Mouse (Mus musculus) small intestine, adult 2 months (tissue): ENCODE measurements around the gene Nbea. TPM values are rescaled to one million over a fixed set of nuclear protein-coding genes. Genes with fewer than 3 reads are reported as not detected.

Source experiments
- H3K27ac ChIP-seq: fragments of 200-500 bp; 2 replicates; pipeline ENCODE4 v1.5.1; 2012; ENCODE audit warnings: low read depth, low read length, control low read depth, inconsistent platforms; ENCODE audit not compliant: insufficient read depth
- H3K27me3 ChIP-seq: fragments of 200-500 bp; 2 replicates; pipeline ENCODE4 v1.6.1; 2012; ENCODE audit warnings: mild to moderate bottlenecking, moderate library complexity, low read length, inconsistent platforms; ENCODE audit not compliant: control insufficient read depth, insufficient read depth
- H3K36me3 ChIP-seq: fragments of 200-500 bp; 2 replicates; pipeline ENCODE4 v1.6.1; 2012; ENCODE audit warnings: mild to moderate bottlenecking, low read length, control low read depth, inconsistent platforms; ENCODE audit not compliant: control insufficient read depth, insufficient read depth
- H3K4me1 ChIP-seq: fragments of 200-500 bp; 2 replicates; pipeline ENCODE4 v1.6.1; 2012; ENCODE audit warnings: low read length, inconsistent platforms, mixed read lengths; ENCODE audit not compliant: control insufficient read depth, insufficient read depth, insufficient read length
- H3K4me3 ChIP-seq: fragments of 200-500 bp; 2 replicates; pipeline ENCODE4 v1.5.1; 2012; ENCODE audit warnings: low read depth, mild to moderate bottlenecking, control low read depth, inconsistent platforms, low read length, moderate library complexity
- CTCF ChIP-seq: fragments of 200-500 bp; IDR thresholded peaks from 2 replicates; pipeline ENCODE4 v1.5.1; 2012; ENCODE audit warnings: low read depth, mild to moderate bottlenecking, control low read depth, inconsistent platforms, low read length, moderate library complexity, mixed read lengths; ENCODE audit not compliant: insufficient replicate concordance, insufficient read length; ENCODE audit errors: extremely low read depth
- POLR2A ChIP-seq: fragments of 200-500 bp; IDR thresholded peaks from 2 replicates; pipeline ENCODE4 v1.6.1; 2012; ENCODE audit warnings: low read depth, mild to moderate bottlenecking, control low read depth, inconsistent platforms, low read length, moderate library complexity
- WGBS: fragments of 180-500 bp; shearing (Covaris S2); methylation state at CpG from one replicate; pipeline ENCODE4 v1.1.7; 2018; 5-methylcytosine and 5-hydroxymethylcytosine counted together
- polyA plus RNA-seq: library from polyadenylated mRNA; depleted of rRNA; stranded (reverse); fragments of >200 nt; gene quantifications from 2 replicates; pipeline ENCODE4 v1.2.3, GENCODE M21; 2012

Gene Nbea
- polyA plus RNA-seq, 1 experiment = 2.4 TPM

DNA sequence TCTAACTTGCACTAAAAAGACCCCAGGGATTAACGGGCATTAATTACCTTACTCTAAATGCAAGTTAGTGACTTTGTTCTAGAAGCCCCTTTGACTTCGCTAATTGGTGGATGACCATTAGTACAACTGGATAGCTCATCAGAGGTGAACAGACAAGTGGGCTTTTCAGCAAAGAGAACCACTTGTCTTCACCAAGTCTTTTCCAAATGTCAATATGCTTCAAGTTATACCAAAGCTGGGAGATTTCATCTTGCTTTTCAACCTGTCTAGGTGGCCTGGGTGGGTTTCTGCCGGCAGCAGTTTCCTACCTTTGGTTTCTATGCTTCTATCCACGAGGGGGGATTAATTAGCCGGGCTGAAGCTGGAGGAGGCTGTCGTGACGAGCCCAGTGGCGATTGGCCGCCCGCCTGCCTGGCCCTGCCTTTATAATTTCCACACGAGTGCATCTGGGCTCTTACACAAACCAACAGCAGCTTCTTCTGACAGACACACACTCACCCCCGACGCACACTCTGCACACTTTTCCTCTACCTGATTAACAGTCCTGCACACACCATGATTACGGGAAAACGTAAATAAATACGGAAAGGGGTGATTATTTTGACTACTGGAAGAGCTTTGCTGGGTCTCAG is 401.3 kb downstream of the Nbea start, which contains the start of gene Mab21l1:
Gene Mab21l1, plus strand, starts transcription at position 455 of the 632 bp plus-strand sequence.
- H3K4me3 ChIP-seq = peak within 1 kb of the TSS; percentile 43
- no peaks in the 10 kb centered on the region for H3K36me3 ChIP-seq
- 64% methylated on average over 16 of the region's 16 CpGs for WGBS
- no peaks in the 10 kb centered on the region; the same call in 1 of the 2 replicates for H3K4me1 ChIP-seq
- H3K27me3 ChIP-seq = peaks cover 4% of the 10 kb centered on the region; the same call in 1 of the 2 replicates
- H3K27ac ChIP-seq = no peak within 1 kb of the TSS
- TF ChIP-seq POLR2A = no peak
- TF ChIP-seq CTCF = no peak

DNA sequence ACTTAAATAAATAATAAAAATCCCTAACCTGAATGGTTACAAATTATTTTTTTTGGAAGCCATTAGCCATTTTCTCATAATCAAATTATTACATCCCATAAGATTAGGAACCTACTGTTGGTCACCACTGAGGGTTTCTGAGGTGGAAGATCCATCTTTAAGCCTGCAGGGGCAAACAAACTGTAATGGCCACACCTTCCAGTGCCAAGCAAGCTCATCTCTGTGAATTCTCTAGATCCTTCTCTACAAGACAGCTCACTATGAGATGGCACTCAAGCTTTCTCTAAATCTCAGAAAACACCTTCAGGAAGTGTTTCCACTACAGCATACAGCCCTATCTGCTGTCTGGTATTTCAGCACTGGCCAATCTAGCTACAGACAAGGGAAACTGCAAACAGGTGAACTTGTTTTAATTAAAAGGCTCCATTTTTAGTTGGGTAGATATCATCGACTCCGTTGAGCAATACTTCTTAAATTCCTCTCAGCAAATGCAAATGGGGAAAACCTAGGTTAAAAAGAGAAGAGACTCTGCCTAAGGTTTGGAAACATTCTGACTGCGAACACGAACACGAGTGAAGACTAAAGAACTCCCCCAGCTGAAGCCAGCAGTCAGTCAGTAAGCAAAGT is 402.0 kb downstream of the Nbea start:
- 87% methylated on average over 5 of the region's 5 CpGs for WGBS
- TF ChIP-seq POLR2A (no peak), CTCF (no peak)

DNA sequence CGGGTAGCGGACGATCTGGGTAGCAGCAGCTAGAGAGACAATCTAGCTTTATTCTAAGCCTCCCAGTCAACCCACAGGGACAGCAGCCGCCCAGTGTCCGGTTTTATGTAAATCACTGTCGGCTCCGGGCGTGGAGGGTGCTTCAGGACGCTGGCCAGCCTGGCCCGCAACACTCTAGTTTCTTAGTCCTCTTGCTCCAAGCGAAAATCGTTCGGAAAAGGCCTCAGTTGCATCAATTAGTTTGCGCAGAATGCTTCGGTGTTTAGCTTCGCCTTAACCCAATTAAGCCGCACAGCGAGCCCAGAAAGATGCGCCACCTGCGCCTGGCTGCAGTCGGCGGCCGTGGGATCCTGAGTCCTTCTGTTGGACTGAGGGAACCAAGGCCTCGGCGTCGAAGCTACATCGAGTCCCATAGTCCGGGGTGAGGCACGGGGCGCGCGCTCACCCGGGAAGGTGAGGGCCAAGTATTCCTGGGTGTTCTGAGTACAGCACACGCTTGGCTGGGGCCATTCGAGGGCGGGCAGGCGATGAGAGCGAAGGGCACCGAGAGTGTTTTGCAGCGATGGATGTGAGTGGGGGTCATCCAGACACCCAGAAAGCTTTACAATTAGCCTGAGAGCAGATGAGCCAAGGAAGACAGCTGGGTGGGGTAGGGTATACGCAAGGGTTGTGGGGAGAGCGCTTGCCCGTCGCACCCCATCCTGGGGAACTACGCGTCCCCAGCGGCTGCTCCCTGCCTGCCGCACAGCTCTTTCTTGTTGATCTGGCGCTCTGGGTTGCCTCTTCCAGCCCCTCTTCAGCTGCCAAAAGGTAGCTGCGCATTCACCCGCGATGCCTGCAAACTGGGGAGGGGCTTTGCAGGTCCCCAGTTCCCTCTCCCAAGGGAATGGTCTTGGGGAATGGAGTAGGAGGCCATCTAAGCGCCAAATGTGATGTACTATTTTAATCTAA is 403.1 kb downstream of the Nbea start:
- Histone ChIP-seq H3K4me3 (peak overlapping the region; percentile 15; the same call in 1 of the 2 replicates), H3K4me1 (no peaks in the 10 kb centered on the region; the same call in 1 of the 2 replicates), H3K27me3 (peaks cover 4% of the 10 kb centered on the region; the same call in 1 of the 2 replicates), H3K36me3 (no peaks in the 10 kb centered on the region), H3K27ac (no peak overlapping the region)
- TF ChIP-seq CTCF (no peak), POLR2A (no peak)
- WGBS = 46% methylated on average over 53 of the region's 53 CpGs

More for the DNA sequence above, 402.0 kb downstream of the Nbea start:
- no peaks in the 10 kb centered on the region for H3K36me3 ChIP-seq
- peaks cover 4% of the 10 kb centered on the region; the same call in 1 of the 2 replicates for H3K27me3 ChIP-seq
- no peaks in the 10 kb centered on the region; the same call in 1 of the 2 replicates for H3K4me1 ChIP-seq
- H3K4me3 ChIP-seq = no peak overlapping the region
- H3K27ac ChIP-seq = no peak overlapping the region

DNA sequence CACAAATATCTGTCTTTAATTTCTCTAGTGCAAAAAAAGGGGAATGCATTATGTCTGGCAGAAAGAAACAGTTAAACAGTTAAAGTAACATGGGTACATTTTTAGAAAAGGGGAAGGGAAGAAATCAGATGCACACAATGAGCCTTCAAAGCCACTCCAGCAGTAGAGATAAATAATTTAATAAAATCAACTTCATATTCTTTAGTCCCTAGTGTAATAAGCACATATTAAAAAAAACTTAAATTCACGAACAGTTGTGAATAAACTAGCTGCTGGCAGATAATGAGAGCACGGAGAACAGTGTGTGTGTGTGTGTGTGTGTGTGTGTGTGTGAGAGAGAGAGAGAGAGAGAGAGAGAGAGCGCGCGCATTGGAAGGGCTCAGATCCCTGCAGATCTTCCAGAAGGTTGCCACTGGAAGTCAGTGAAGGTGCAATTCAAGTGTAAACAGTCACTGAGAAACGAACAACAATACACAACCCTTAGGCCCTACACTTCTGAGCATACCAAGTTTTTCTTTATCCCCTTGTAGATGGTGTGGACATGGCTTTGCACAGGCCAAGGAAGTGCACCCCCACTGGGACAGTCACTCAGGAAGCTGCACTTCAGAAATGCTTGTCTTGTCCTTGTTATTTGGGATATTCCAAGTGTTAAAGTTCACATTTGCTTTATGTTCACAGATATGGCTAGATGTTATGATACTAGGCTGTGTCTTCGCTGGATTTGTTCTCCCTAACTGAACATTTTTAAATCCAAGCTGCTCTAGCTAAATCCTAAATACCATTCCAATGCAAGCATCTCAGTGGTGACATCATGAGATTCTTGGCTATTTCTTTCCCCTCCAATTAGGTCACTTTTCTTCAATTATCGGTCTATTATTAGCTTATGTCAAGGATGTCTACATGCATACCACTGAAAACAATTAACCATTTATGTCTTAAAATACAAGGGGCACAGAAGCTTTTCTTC is 404.5 kb downstream of the Nbea start:
- H3K27ac ChIP-seq = no peak overlapping the region
- 85% methylated on average over 8 of the region's 8 CpGs for WGBS
- no peaks in the 10 kb centered on the region for H3K36me3 ChIP-seq
- no peak for TF ChIP-seq CTCF
- TF ChIP-seq POLR2A = no peak
- no peak overlapping the region for H3K4me3 ChIP-seq
- H3K4me1 ChIP-seq = no peaks in the 10 kb centered on the region; the same call in 1 of the 2 replicates
- H3K27me3 ChIP-seq = peaks cover 4% of the 10 kb centered on the region; the same call in 1 of the 2 replicates

DNA sequence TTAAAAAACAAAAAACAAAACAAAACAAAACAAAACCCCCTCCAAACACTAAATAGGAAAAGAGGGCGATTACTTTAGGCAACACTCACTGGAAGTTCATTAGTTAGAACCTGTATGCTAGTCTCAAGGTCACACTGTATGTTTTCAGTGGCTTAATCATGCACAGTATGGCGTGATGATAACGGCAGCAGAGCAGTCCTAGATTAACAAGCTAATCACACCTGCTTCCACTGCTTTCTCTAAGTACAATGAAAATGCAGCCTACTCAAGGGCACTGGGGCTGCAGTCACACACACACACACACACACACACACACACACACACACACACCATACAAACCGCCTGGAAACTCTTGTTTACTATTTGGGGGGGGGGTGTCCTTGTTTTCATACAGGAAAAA is 406.0 kb downstream of the Nbea start:
- Histone ChIP-seq H3K27me3 (no peaks in the 10 kb centered on the region; the same call in 1 of the 2 replicates), H3K4me3 (no peak overlapping the region), H3K4me1 (no peaks in the 10 kb centered on the region; the same call in 1 of the 2 replicates), H3K27ac (no peak overlapping the region), H3K36me3 (no peaks in the 10 kb centered on the region)
- WGBS = 63% methylated on average over 4 of the region's 4 CpGs
- TF ChIP-seq POLR2A (no peak), CTCF (no peak)

DNA sequence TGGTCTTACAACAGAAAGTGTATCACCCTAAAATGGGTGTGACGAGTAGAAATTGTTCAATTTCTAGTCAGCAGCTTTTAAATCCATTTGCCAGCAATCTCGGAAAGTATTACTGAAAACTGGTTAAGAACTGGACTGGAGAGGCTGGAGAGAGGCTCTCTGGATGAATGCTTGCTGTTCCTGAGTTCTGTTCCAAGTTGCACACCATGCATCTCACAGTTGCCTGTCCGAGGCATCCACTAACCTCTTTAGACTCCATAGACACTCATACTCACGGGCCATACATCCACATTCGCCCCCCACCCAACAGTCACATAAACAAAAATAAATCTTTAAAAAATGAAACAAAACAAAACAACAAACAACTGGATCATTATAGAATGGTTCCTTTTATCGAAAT is 407.7 kb downstream of the Nbea start:
- 90% methylated on average over 6 of the region's 6 CpGs for WGBS
- Histone ChIP-seq H3K4me1 (no peaks in the 10 kb centered on the region; the same call in 1 of the 2 replicates), H3K27ac (no peak overlapping the region), H3K36me3 (no peaks in the 10 kb centered on the region), H3K27me3 (no peaks in the 10 kb centered on the region), H3K4me3 (no peak overlapping the region)
- TF ChIP-seq POLR2A (no peak), CTCF (no peak)
